Mouse (Mus musculus) lung, embryonic 14.5 days (tissue): ENCODE results near the gene Tceanc2. TPM values are rescaled to one million over a fixed set of nuclear protein-coding genes. Genes with fewer than 3 reads are reported as not detected.

Experiments
- ATAC-seq: fragments of 200-750 bp; cut with Nextera tagmentation; 2 replicates; pipeline ENCODE4 v1.8.0; 2017; ENCODE audit warnings: mild to moderate bottlenecking, moderate TSS enrichment, moderate library complexity; ENCODE audit not compliant: insufficient read depth
- DNase-seq: peaks from one replicate; pipeline ENCODE4 v3.0.0-alpha.2; 2015
- H3K27ac ChIP-seq: fragments of 300-500 bp; sonication (generic); 2 replicates; pipeline ENCODE4 v1.5.1; 2014; ENCODE audit warnings: low read depth, mild to moderate bottlenecking, moderate library complexity
- H3K27me3 ChIP-seq: fragments of 300-500 bp; sonication (generic); 2 replicates; pipeline ENCODE4 v1.6.1; 2014; ENCODE audit warnings: low read length, control low read depth; ENCODE audit not compliant: insufficient read depth
- H3K36me3 ChIP-seq: fragments of 300-500 bp; sonication (generic); 2 replicates; pipeline ENCODE4 v1.6.1; 2014; ENCODE audit warnings: control low read depth; ENCODE audit not compliant: insufficient read depth
- H3K4me1 ChIP-seq: fragments of 300-500 bp; sonication (generic); 2 replicates; pipeline ENCODE4 v1.6.1; 2014; ENCODE audit warnings: antibody characterized with exemption, control low read depth; ENCODE audit not compliant: insufficient read depth
- H3K4me2 ChIP-seq: fragments of 300-500 bp; sonication (generic); 2 replicates; pipeline ENCODE4 v1.6.1; 2014; ENCODE audit warnings: mild to moderate bottlenecking
- H3K4me3 ChIP-seq: fragments of 300-500 bp; sonication (generic); 2 replicates; pipeline ENCODE4 v1.5.1; 2014; ENCODE audit warnings: low read depth, low read length
- H3K9ac ChIP-seq: fragments of 300-500 bp; sonication (generic); 2 replicates; pipeline ENCODE4 v1.6.1; 2014
- H3K9me3 ChIP-seq: fragments of 300-500 bp; sonication (generic); 2 replicates; pipeline ENCODE4 v1.6.1; 2016; ENCODE audit warnings: low read depth, low read length, control low read depth
- CTCF ChIP-seq: IDR thresholded peaks from 2 replicates; pipeline ENCODE4 v1.5.1; 2016; ENCODE audit warnings: antibody characterized with exemption, low read depth
- WGBS: fragments of 180-500 bp; shearing (Covaris S2); extraction: QIAGEN DNeasy Blood & Tissue Kit; methylation state at CpG from one replicate; pipeline ENCODE4 v1.1.7; 2014; 5-methylcytosine and 5-hydroxymethylcytosine counted together
- polyA plus RNA-seq: library from polyadenylated mRNA; unstranded; fragments of >200 nt; fragmentation: Nextera tagmentation; extraction: Ambion mirVana; gene quantifications from 2 replicates; pipeline ENCODE4 v1.2.1, GENCODE M21; 2014

Gene Tceanc2
- polyA plus RNA-seq, 1 experiment from 2014 or later, result 28.3 TPM

DNA sequence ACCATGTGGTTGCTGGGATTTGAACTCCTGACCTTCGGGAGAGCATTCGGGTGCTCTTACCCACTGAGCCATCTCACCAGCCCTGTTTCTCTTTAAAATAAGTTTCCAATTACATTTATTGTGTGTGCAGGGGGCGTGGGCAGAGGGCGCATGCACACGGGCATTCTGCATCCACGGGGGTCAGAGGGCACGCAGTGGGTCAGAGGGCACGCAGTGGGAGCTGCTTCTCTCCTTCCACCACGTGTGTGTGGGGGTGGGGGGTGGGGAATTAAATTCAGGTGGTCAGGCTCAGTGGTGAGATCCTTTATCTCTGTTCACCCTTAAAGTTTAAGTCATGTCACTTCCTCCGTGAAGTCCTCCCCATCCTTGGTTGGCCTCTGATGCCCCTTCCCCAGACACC is 80.5 kb downstream of the Tceanc2 start:
- Histone ChIP-seq H3K27ac (no peak overlapping the region), H3K9ac (no peak overlapping the region), H3K4me3 (no peak overlapping the region), H3K4me2 (no peak overlapping the region), H3K4me1 (no peaks in the 10 kb centered on the region), H3K9me3 (no peaks in the 10 kb centered on the region), H3K27me3 (no peaks in the 10 kb centered on the region), H3K36me3 (no peaks in the 10 kb centered on the region)
- TF ChIP-seq CTCF, result no peak
- ATAC-seq (no peak), DNase-seq (no peak)
- WGBS, result 67% methylated on average over 10 of the region's 10 CpGs

DNA sequence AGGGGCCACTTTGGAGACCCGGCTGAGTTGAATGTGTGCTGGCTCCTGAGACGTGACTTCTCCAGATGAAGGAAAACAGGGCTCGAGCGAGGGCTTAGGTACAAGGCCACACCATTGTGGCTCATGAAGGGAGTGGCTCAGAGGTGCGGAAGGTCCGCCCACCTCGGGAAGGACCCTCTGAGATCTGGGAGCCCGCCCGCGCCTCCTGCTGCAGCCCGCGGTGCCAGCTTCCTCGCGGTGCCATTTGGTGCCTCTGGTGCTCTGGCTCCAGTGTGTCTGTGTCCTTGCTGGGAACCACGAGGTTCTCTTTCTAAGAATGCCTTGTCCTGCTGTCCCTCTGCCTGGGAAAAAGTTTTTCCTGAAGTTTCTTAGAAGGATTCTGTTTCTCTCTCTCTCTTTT is 81.0 kb downstream of the Tceanc2 start:
- no peak for TF ChIP-seq CTCF
- H3K27me3 ChIP-seq, result no peaks in the 10 kb centered on the region
- no peak for DNase-seq

DNA sequence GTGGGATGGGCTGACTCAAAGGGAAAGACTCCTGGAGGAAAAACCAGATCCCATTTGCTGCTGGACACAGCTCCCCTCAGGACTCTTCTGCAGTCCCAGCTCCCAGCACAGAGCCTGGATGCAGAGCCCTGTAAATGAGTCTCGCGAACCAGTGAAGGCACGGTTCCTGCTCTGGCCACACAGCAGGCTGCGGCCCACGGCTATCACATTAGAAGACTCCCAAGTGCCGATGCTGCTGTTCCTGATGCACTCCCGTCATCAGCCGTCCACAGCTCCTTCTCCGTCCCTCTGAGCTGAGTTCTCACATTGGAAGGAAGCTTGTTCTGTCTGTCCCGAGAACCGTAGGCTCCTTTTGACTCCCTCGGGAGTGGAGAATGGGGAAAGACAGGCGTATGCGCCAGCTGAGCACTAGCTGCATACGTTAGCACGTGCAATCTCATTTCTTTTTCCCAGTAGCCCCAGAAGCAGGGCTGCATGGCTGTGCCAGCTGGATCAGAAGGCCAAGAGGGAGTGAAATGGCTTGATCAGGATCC is 82.0 kb downstream of the Tceanc2 start, which contains the start of gene Cdcp2:
Gene Cdcp2, plus strand, starts transcription at position 51 of the 533 bp plus-strand sequence.
- no peak for ATAC-seq
- Histone ChIP-seq H3K36me3 (no peaks in the 10 kb centered on the region), H3K27ac (no peak within 1 kb of the TSS), H3K9me3 (no peaks in the 10 kb centered on the region), H3K9ac (no peak within 1 kb of the TSS), H3K4me2 (no peak within 1 kb of the TSS), H3K4me3 (no peak within 1 kb of the TSS), H3K4me1 (no peaks in the 10 kb centered on the region), H3K27me3 (no peaks in the 10 kb centered on the region)
- DNase-seq, result no peak
- WGBS, result 63% methylated on average over 16 of the region's 16 CpGs
- TF ChIP-seq CTCF, result no peak

More for the DNA sequence above, 81.0 kb downstream of the Tceanc2 start:
- Histone ChIP-seq H3K9me3 (no peaks in the 10 kb centered on the region), H3K4me3 (no peak overlapping the region), H3K4me2 (no peak overlapping the region), H3K4me1 (no peaks in the 10 kb centered on the region), H3K36me3 (no peaks in the 10 kb centered on the region), H3K27ac (no peak overlapping the region), H3K9ac (no peak overlapping the region)
- no peak for ATAC-seq
- WGBS, result 37% methylated on average over 15 of the region's 15 CpGs

GRCm38 (mm10) chr4:107096043-107096442 is 82.9 kb downstream of the Tceanc2 start:
- H3K4me3 ChIP-seq, result no peak overlapping the region
- no peak for TF ChIP-seq CTCF
- 50% methylated on average over 6 of the region's 6 CpGs for WGBS
- no peak for ATAC-seq
- no peaks in the 10 kb centered on the region for H3K4me1 ChIP-seq
- no peaks in the 10 kb centered on the region for H3K36me3 ChIP-seq
- H3K9ac ChIP-seq, result no peak overlapping the region
- H3K4me2 ChIP-seq, result no peak overlapping the region
- DNase-seq, result no peak
- H3K27me3 ChIP-seq, result no peaks in the 10 kb centered on the region
- no peak overlapping the region for H3K27ac ChIP-seq
- no peaks in the 10 kb centered on the region for H3K9me3 ChIP-seq

DNA sequence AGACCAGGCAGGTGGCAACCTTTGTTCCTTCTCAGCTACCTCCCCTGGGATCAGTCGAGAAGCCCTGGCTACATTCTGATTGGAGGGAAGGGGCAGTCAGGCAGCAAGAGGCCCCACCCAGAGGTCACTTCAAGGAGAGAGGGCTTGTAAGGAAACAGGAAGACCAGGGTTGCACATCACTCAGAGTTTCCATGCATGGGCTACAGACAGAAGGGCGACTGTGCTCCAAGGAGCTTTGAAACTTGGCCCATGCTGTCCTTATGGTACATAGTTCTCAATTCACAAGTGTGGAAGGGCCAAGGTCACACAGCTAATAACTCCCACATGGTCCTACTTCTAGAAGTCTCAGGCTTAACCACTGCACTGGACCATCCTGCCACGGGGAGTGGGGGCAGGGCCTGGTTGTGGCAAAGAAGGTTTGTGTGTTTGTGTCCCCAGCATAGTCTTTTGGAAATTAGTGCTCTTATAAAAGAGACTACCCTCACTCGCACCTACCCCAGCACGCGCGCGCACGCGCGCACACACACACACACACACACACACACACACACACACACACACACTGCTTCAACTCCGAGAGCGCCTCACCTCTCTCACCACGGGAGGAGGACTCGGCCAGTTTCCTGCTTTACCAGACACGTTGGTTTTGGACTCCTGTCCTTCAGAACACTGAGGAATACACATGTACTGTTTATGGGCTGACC is 84.3 kb downstream of the Tceanc2 start:
- no peak for DNase-seq

DNA sequence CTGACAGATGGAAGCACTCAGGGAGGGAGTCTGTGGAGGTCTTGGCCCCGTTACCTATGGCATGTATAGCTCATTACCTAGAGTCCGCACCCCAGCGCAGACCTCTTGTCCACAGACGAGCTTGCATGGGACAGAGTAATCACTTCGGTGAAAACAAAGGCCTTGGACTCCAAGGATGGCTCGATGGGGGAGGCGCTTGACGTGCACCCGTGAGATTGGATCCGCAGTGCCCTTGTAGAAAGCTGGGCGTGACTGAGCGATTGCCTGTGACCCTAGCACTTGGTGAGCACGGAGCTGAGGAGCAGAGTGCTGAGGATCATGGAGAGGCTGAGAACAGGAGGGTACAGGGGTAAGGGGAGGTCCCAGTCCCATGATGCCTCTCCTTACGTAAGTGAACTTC is 87.2 kb downstream of the Tceanc2 start:
- Histone ChIP-seq H3K27ac (no peak overlapping the region), H3K9ac (no peak overlapping the region), H3K36me3 (no peaks in the 10 kb centered on the region), H3K4me2 (no peak overlapping the region), H3K27me3 (no peaks in the 10 kb centered on the region), H3K4me3 (no peak overlapping the region), H3K4me1 (no peaks in the 10 kb centered on the region), H3K9me3 (no peaks in the 10 kb centered on the region)
- no peak for TF ChIP-seq CTCF
- 77% methylated on average over 14 of the region's 14 CpGs for WGBS
- ATAC-seq (no peak), DNase-seq (no peak)

More for the DNA sequence above, 84.3 kb downstream of the Tceanc2 start:
- Histone ChIP-seq H3K27ac (no peak overlapping the region), H3K9me3 (no peaks in the 10 kb centered on the region), H3K4me2 (no peak overlapping the region), H3K36me3 (no peaks in the 10 kb centered on the region), H3K27me3 (no peaks in the 10 kb centered on the region), H3K4me3 (no peak overlapping the region), H3K4me1 (no peaks in the 10 kb centered on the region), H3K9ac (no peak overlapping the region)
- ATAC-seq, result no peak
- 74% methylated on average over 16 of the region's 16 CpGs for WGBS
- TF ChIP-seq CTCF, result no peak

GRCm38 (mm10) chr4:107084858-107085257 is 94.1 kb downstream of the Tceanc2 start:
- H3K36me3 ChIP-seq, result no peaks in the 10 kb centered on the region
- H3K27me3 ChIP-seq, result no peaks in the 10 kb centered on the region
- no peaks in the 10 kb centered on the region for H3K4me1 ChIP-seq
- WGBS, result 23% methylated on average over 6 of the region's 6 CpGs
- no peak overlapping the region for H3K27ac ChIP-seq
- H3K9me3 ChIP-seq, result no peaks in the 10 kb centered on the region
- no peak overlapping the region for H3K4me3 ChIP-seq
- DNase-seq (peak; percentile 34), ATAC-seq (peak; percentile 56; the same call in 1 of the 2 replicates)
- H3K4me2 ChIP-seq, result no peak overlapping the region
- no peak overlapping the region for H3K9ac ChIP-seq
- no peak for TF ChIP-seq CTCF
